Mouse (Mus musculus) embryo, embryonic 10.5 days (tissue): ENCODE measurements around the gene Ttll8.

Experiments
- DNase-seq: peaks from one replicate; pipeline ENCODE4 v3.0.0-alpha.2; 2015; ENCODE audit warnings: low spot score

The Ttll8 gene

GRCm38 (mm10) chr15:88954368-88955072 lies at the start of gene Ttll8:
Gene Ttll8, minus strand, starts transcription at chr15:88954418.
- DNase-seq: peak; percentile 35

GRCm38 (mm10) chr15:89001245-89001644 lies 47.0 kb upstream of the Ttll8 start:
- DNase-seq: no peak

GRCm38 (mm10) chr15:89000367-89000766 lies 46.1 kb upstream of the Ttll8 start:
- no peak for DNase-seq

- DNase-seq: peak; percentile 18
These were observed 44.9 kb upstream of the Ttll8 start for GRCm38 (mm10) chr15:88999124-88999523.

- DNase-seq: no peak
These were observed 44.4 kb upstream of the Ttll8 start for GRCm38 (mm10) chr15:88998636-88999035.

DNA sequence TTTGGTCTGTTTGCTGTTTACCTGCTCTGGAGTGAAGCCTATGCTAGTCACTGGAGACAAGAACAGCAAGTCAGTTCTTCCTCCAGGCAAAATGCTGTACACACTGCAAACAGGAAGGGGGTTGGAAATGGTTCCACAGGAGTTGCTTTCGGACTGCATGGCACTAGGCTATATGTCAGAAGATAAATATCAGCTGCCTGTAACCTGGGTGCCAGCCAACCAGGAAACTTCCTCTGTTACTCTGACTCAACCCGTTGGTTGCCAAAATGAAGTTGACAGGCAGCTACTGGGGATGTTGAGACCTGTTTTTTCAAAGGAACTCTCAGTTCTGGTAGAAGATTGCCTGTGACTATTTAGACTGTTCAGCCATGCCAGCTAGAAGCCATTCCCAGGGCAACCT lies 35.0 kb upstream of the Ttll8 start:
- no peak for DNase-seq

DNA sequence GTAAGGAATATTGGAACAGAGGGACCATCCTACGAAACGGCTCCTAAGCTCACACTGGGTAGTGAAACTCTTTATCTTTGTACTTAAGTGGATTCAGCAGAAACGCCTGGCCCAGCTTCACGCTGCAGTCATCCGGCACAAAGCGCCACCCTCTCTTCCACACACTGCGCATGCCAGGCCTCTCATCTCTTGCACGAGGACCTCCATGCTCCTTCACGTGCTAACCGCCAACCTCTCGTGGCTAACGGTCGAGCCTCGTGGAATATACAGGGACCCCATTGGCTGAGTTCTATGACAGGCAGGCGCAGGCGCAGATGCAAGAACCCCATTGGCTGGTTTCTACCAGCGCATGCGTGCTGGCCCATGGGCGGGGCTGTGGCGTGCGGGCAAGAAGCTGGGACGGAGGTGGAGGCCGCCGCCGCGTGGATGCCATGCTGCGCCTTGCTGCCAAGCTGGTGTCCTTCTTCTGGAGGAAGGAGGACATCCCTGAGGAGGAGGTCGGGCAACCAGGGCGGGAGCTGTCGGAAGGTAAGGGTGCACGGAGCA lies 28.4 kb upstream of the Ttll8 start, which contains the start of gene Mov10l1:
TSS of gene Mov10l1 (plus strand) at position 376 of the 546 bp plus-strand sequence.
- DNase-seq: no peak

DNA sequence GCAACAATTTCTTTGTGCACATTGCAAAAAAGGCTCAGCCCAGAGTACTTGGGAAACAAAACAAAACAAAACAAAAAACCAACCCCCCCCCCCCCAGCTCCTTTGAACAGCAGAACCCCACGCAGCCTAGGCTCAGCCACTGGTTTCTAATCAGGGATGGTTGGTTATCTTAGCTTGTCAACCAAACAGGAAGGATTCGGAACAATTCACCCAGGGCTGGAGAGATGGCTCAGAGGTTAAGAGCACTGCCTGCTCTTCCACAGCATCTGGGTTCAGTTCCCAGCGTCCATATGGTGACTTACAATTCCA lies 24.9 kb upstream of the Ttll8 start:
- no peak for DNase-seq

GRCm38 (mm10) chr15:88978281-88979137 lies 24.3 kb upstream of the Ttll8 start, which contains the start of gene Mlc1:
Gene Mlc1, minus strand, starts transcription at chr15:88979007.
- DNase-seq: peak; percentile 67

GRCm38 (mm10) chr15:88972300-88972699 lies 18.1 kb upstream of the Ttll8 start:
- no peak for DNase-seq

DNA sequence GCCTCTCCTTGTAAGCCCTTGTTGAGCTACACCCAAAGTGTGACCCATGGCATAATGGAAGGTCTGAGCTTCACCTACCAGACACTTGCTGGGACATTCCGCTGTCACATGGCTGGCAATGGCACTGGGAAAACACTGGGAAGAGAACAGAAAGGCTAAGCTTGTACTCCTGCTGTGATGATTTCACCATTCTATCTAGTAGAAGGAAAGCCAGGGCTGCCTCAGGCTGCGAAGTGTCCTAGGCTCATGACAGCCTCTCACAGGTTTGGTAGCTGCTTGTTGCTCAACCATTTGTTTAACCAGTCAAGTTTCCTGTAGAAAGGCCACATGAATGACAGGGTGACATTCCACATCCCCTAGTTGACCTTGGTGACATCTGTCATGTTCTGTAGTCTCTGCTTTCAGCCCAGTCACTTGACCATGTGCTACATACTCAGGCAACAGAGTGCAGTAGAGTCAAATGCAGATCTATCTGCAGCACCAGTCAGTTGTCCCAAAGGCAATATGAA lies 9.9 kb upstream of the Ttll8 start:
- DNase-seq: no peak

DNA sequence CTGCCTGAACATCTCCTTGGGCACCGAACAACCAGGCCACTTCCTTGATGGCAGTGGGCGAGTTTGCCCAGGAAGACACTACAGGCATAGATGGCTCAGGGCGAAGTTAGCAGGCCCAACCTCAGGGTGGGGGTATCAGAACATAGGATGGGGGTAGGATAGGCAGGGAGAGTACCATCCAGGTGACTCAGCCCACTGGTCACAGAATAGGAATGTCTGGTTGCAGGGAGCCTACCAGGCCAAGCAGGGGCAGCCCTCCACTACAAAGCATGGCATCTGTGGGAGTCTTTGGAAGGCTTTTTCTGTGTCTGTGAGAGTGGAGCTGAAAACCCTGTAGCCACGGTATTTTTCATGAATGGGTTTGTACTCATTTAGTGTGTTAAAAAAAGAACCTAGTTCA lies 3.3 kb upstream of the Ttll8 start:
- DNase-seq: no peak

GRCm38 (mm10) chr15:88955342-88955741 lies 1.1 kb upstream of the Ttll8 start:
- DNase-seq: no peak

- DNase-seq: no peak
These were observed 3.0 kb downstream of the Ttll8 start for GRCm38 (mm10) chr15:88951246-88951645.

GRCm38 (mm10) chr15:88946851-88947250 lies 7.4 kb downstream of the Ttll8 start:
- peak; percentile 48 for DNase-seq

GRCm38 (mm10) chr15:88943896-88944551 lies 10.2 kb downstream of the Ttll8 start:
- no peak for DNase-seq

- DNase-seq: no peak
These were observed 11.4 kb downstream of the Ttll8 start for GRCm38 (mm10) chr15:88942783-88943182.

DNA sequence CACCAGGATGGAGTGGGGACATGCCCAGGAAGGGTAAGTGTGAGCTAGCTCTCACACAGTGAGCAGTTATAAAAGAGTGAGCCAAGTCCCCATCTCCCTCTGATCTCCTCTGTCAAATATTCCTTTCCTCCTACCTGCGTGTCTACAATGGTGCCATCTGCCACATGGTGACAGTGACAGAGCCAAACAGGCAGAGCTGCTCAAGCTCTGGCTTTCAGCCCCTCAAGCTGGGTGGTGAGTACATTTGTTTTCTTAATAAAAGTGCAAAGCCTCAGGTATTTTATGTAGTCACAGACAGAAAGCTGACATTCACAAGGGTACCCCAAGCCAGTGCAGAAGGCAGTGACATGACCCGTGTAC lies 16.9 kb downstream of the Ttll8 start:
- DNase-seq: no peak

DNA sequence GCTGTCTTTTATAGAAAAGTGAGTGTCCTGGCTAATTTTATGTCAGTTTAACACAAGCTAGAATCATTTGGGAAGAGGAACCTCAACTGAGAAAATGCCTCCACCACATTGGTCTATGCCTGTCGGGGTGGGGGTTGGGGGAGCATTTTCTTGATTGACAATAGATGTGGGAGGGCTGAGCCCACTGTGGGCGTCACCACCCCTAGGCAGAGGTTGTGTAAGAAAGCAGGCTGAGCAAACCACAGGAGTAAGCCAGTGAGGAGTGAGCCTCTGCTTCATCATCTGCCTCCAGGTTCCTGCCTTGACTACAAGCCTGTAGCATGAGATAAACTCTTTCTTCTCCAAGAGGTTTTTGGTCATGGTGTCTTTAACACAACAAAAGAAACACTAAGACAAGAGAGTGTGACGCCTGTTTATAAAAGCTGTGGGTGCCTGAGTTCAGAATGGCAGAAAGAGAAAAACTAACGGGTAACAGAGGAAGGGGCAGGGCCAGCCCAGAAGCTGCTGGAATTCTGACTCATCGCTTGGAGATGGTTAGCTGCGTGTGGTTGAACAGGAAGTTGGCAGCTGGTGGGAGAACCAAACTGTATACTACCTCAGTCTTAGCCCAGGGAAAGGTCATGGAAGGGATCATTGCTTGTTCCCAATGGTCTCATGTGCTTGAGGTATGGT lies 17.5 kb downstream of the Ttll8 start:
- DNase-seq: no peak

DNA sequence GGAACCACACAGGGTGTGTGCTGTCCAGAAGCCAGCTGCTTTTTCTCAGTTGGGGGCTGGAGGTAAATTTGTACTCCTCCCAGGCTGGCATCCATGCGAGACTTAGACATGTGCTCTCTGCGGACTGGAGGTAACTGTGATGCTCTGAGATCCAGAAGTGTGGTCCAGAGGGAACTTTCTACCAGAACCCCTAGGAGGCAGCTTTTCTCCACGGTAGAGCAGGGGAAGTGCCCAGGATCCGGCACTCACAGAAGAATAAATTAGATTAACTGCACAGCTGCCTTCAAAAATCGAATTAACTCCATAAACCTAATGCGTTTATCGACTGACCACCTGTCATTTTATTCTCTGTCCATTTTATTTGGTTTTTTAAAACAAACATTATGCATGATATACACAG lies 20.1 kb downstream of the Ttll8 start:
- DNase-seq: peak; percentile 33

DNA sequence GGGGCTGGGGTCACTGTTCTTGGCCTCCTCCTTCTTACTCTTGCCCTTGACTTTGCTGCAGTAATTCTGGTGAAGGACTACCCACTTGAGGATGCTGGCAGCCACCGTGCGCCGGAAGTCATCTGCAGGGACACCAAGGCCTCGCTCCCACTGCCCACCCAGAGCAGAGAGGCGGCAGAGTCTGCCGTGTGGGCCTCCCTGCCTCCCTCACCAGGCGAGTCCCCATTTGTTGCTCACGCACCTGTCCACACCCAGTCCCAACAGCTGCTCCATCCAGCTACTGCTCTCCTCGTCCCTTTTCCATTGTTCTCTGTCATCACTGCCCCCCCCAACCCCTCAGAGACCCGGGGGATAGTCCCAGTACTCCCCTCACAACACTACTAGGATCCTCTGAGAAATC lies 21.6 kb downstream of the Ttll8 start:
- DNase-seq: no peak

DNA sequence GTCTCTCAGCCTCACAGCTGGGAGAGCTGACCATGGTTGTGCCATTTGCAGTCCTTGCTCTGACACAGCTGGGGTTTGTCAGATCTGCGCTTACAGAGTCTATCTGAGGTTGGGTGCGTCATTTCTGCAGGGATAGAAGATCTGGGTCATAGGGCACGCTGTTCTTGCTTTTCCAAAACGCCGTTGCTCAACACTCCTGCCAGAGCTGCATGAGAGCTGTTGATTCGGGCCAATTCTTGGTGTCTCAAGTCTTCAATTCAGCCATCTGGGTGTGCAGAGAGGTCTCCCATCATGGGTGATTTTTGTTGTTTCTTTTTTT lies 32.3 kb downstream of the Ttll8 start:
- DNase-seq: no peak
